Mouse (Mus musculus) myocyte (in vitro differentiated cells): ENCODE results near the gene Tnfrsf13c. TPM values are rescaled to one million over a fixed set of nuclear protein-coding genes. Genes with fewer than 3 reads are reported as not detected.

ENCODE experiments used
- H3K27me3 ChIP-seq: one replicate; pipeline ENCODE4 v1.6.1; 2011; ENCODE audit not compliant: control insufficient read depth, insufficient read depth, insufficient read length
- H3K36me3 ChIP-seq: one replicate; pipeline ENCODE4 v1.6.1; 2011; ENCODE audit not compliant: control insufficient read depth, insufficient read depth
- H3K4me2 ChIP-seq: one replicate; pipeline ENCODE4 v1.6.1; 2011; ENCODE audit warnings: low read depth, control low read depth
- H3K4me3 ChIP-seq: one replicate; pipeline ENCODE4 v1.5.1; 2011; ENCODE audit warnings: mild to moderate bottlenecking, control low read depth, moderate library complexity
- H3K79me2 ChIP-seq: one replicate; pipeline ENCODE4 v1.6.1; 2011; ENCODE audit not compliant: control insufficient read depth, insufficient read depth
- H3ac ChIP-seq: one replicate; pipeline ENCODE4 v1.6.1; 2011; ENCODE audit not compliant: control insufficient read depth, insufficient read length
- CEBPB ChIP-seq: IDR thresholded peaks from 2 replicates; pipeline ENCODE4 v1.6.1; 2011; ENCODE audit warnings: mild to moderate bottlenecking, moderate library complexity; ENCODE audit not compliant: poor library complexity, insufficient read depth, severe bottlenecking
- E2F4 ChIP-seq: IDR thresholded peaks from one replicate; pipeline ENCODE4 v1.6.1; 2011; ENCODE audit warnings: mild to moderate bottlenecking, control low read depth, moderate library complexity; ENCODE audit not compliant: insufficient read depth
- MAX ChIP-seq: IDR thresholded peaks from one replicate; pipeline ENCODE4 v1.6.1; 2011; ENCODE audit warnings: low read depth, mild to moderate bottlenecking, control low read depth
- MYOD1 ChIP-seq, 3 experiments: IDR thresholded peaks; one replicate each; pipeline ENCODE4 v1.6.1; 2011; ENCODE audit warnings: control low read depth in 2 of 3, low read depth in 2 of 3, mild to moderate bottlenecking in 2 of 3, moderate library complexity in 1 of 3; ENCODE audit not compliant: insufficient read length in 2 of 3, control insufficient read depth in 1 of 3
- MYOG ChIP-seq, 3 experiments: IDR thresholded peaks; one replicate each; pipeline ENCODE4 v1.6.1; 2011; ENCODE audit warnings: control low read depth in 2 of 3, low read depth in 2 of 3, mild to moderate bottlenecking in 2 of 3; ENCODE audit not compliant: insufficient read length in 2 of 3, control insufficient read depth in 1 of 3, insufficient read depth in 1 of 3
- POLR2A ChIP-seq: IDR thresholded peaks from one replicate; pipeline ENCODE4 v1.6.1; 2011; ENCODE audit warnings: low read depth, mild to moderate bottlenecking, control low read depth, moderate library complexity; ENCODE audit not compliant: insufficient read length
- POLR2AphosphoS2 ChIP-seq: IDR thresholded peaks from one replicate; pipeline ENCODE4 v1.6.1; 2011; ENCODE audit warnings: low read depth, control low read depth; ENCODE audit not compliant: insufficient read length
- REST ChIP-seq: IDR thresholded peaks from one replicate; pipeline ENCODE4 v1.6.1; 2011; ENCODE audit warnings: mild to moderate bottlenecking, control low read depth, moderate library complexity; ENCODE audit not compliant: insufficient read depth, insufficient read length
- SRF ChIP-seq: IDR thresholded peaks from one replicate; pipeline ENCODE4 v1.6.1; 2011; ENCODE audit warnings: low read depth; ENCODE audit not compliant: control insufficient read depth, insufficient read length
- TCF12 ChIP-seq: IDR thresholded peaks from one replicate; pipeline ENCODE4 v1.6.1; 2011; ENCODE audit warnings: mild to moderate bottlenecking, control low read depth; ENCODE audit not compliant: poor library complexity, insufficient read depth, severe bottlenecking
- TCF3 ChIP-seq: IDR thresholded peaks from one replicate; pipeline ENCODE4 v1.6.1; 2011; ENCODE audit warnings: low read depth, control low read depth; ENCODE audit not compliant: insufficient read length
- USF1 ChIP-seq: IDR thresholded peaks from one replicate; pipeline ENCODE4 v1.6.1; 2011; ENCODE audit warnings: low read depth, mild to moderate bottlenecking, control low read depth, moderate library complexity
- polyA plus RNA-seq: library from polyadenylated mRNA; unstranded; fragments of >200 nt; fragmentation: generic; extraction: Trizol; gene quantifications from one replicate; pipeline ENCODE4 v1.2.1, GENCODE M21; 2012; ENCODE audit warnings: missing spikeins

Gene Tnfrsf13c
- polyA plus RNA-seq, 1 experiment: 0.14 TPM

GRCm38 (mm10) chr15:82208307-82208706 is 15.9 kb downstream of the Tnfrsf13c start:
- TF ChIP-seq MYOG (IDR thresholded peaks at IDR 0.05; ENCODE audit: control insufficient read depth in 1 of 3, insufficient read depth in 1 of 3, insufficient read length in 2 of 3, low read depth in 2 of 3): no peak
- TF ChIP-seq MYOD1 (IDR thresholded peaks at IDR 0.05; ENCODE audit: control insufficient read depth in 1 of 3, insufficient read length in 2 of 3, low read depth in 2 of 3): no peak
- TF ChIP-seq POLR2A: peak; percentile 3
- no peak for TF ChIP-seq USF1
- TF ChIP-seq TCF12: no peak
- TF ChIP-seq CEBPB: no peak
- peak; percentile 44 for TF ChIP-seq POLR2AphosphoS2
- no peak for TF ChIP-seq REST
- TF ChIP-seq TCF3: no peak
- TF ChIP-seq SRF: no peak
- TF ChIP-seq MAX: no peak
- H3K27me3 ChIP-seq: peaks cover 23% of the 10 kb centered on the region
- H3K4me2 ChIP-seq: no peak overlapping the region

GRCm38 (mm10) chr15:82207504-82208219 is 16.5 kb downstream of the Tnfrsf13c start:
- Histone ChIP-seq H3K79me2 (no peaks in the 10 kb centered on the region), H3ac (no peak overlapping the region), H3K4me2 (no peak overlapping the region), H3K27me3 (peaks cover 20% of the 10 kb centered on the region), H3K36me3 (peaks cover 25% of the 10 kb centered on the region), H3K4me3 (no peak overlapping the region)
- TF ChIP-seq POLR2AphosphoS2 (peak; percentile 88), MYOG (IDR thresholded peaks at IDR 0.05; ENCODE audit: control insufficient read depth in 1 of 3, insufficient read depth in 1 of 3, insufficient read length in 2 of 3, low read depth in 2 of 3) (no peak), MAX (no peak), CEBPB (no peak), POLR2A (peak; percentile 5), USF1 (no peak), E2F4 (no peak), TCF12 (no peak), MYOD1 (IDR thresholded peaks at IDR 0.05; ENCODE audit: control insufficient read depth in 1 of 3, insufficient read length in 2 of 3, low read depth in 2 of 3) (no peak), TCF3 (no peak), SRF (no peak)

More at GRCm38 (mm10) chr15:82208307-82208706, 15.9 kb downstream of the Tnfrsf13c start:
- H3K79me2 ChIP-seq: no peaks in the 10 kb centered on the region
- peaks cover 19% of the 10 kb centered on the region for H3K36me3 ChIP-seq
- H3K4me3 ChIP-seq: no peak overlapping the region
- H3ac ChIP-seq: no peak overlapping the region

GRCm38 (mm10) chr15:82207105-82207459 is 17.1 kb downstream of the Tnfrsf13c start:
- TF ChIP-seq MAX: no peak
- TF ChIP-seq CEBPB: no peak
- no peak for TF ChIP-seq POLR2AphosphoS2
- no peak for TF ChIP-seq USF1
- TF ChIP-seq E2F4: no peak
- no peak for TF ChIP-seq POLR2A
- no peak for TF ChIP-seq REST
- no peak for TF ChIP-seq MYOG (IDR thresholded peaks at IDR 0.05; ENCODE audit: control insufficient read depth in 1 of 3, insufficient read depth in 1 of 3, insufficient read length in 2 of 3, low read depth in 2 of 3)
- TF ChIP-seq MYOD1 (IDR thresholded peaks at IDR 0.05; ENCODE audit: control insufficient read depth in 1 of 3, insufficient read length in 2 of 3, low read depth in 2 of 3): no peak
- TF ChIP-seq TCF12: no peak
- no peak for TF ChIP-seq SRF
- no peak for TF ChIP-seq TCF3
- Histone ChIP-seq H3K79me2 (no peaks in the 10 kb centered on the region), H3K36me3 (peaks cover 31% of the 10 kb centered on the region), H3K27me3 (peaks cover 14% of the 10 kb centered on the region), H3K4me2 (no peak overlapping the region), H3K4me3 (no peak overlapping the region), H3ac (no peak overlapping the region)

GRCm38 (mm10) chr15:82206365-82207104 is 17.6 kb downstream of the Tnfrsf13c start:
- Histone ChIP-seq H3K4me3 (no peak overlapping the region), H3K36me3 (peaks cover 36% of the 10 kb centered on the region), H3ac (no peak overlapping the region), H3K4me2 (no peak overlapping the region), H3K27me3 (peaks cover 8% of the 10 kb centered on the region), H3K79me2 (no peaks in the 10 kb centered on the region)
- TF ChIP-seq CEBPB (no peak), POLR2AphosphoS2 (peak; percentile 18)
